ENCODE assay signal across 22 mouse cellular contexts in the genomic region with DNA sequence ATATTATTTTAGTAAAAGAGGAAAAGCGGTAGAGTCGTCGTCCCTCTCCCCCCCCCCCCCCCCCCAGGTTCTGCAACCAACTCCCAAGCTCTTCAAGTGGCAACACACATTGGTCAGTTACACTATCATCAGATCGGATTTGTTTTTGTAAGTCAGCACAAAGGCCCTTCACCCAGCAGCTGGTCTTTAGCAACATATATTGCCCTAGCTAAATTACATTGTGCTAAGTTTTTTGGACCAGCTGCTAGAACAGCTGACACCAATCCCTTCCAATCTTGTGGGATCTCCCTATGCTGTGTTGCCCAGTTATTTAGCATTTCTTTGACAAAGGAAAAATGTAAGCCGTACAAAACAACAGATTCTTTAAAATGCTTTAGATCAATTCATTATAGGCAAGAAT.
"Had no signal": no experiment of that assay in that cellular context is flagged by ENCODE, and none has a peak within 500 bp of the region (broad histone marks: within the 10 kb centered on the region; RNA-seq: fewer than 3 reads in every experiment).

No protein-coding gene starts in this region.

- DNase-seq: liver, postnatal 0 days; lung, postnatal 14 days; lung, postnatal 36 days; midbrain, embryonic 14.5 days; retina, postnatal 1 day; right cerebral cortex, adult 18-20 months; right cerebral cortex, postnatal 25 days; right cerebral cortex, postnatal 4 days; spleen, adult 18-20 months; thymus, adult 18-20 months; thymus, postnatal 14 days; thymus, postnatal 36 days had no signal

- H3K9me3 ChIP-seq: liver, embryonic 15.5 days; lung, embryonic 15.5 days; midbrain, embryonic 10.5 days; midbrain, embryonic 12.5 days; neural tube, embryonic 13.5 days; neural tube, embryonic 15.5 days had no signal

- ATAC-seq: liver, postnatal 0 days; midbrain, embryonic 16.5 days had no signal

- H3K9ac ChIP-seq: liver, embryonic 15.5 days; liver, postnatal 0 days; lung, embryonic 15.5 days; midbrain, embryonic 12.5 days; neural tube, embryonic 13.5 days; neural tube, embryonic 15.5 days had no signal

- H3K36me3 ChIP-seq: liver, embryonic 15.5 days; lung, embryonic 15.5 days; midbrain, embryonic 10.5 days; midbrain, embryonic 12.5 days; neural tube, embryonic 13.5 days; neural tube, embryonic 15.5 days had no signal

- H3K4me1 ChIP-seq: lung, embryonic 15.5 days; megakaryocyte, embryonic 14.5 days; midbrain, embryonic 10.5 days; midbrain, embryonic 12.5 days; neural tube, embryonic 13.5 days; neural tube, embryonic 15.5 days had no signal

- H3K27ac ChIP-seq: liver, embryonic 15.5 days; lung, embryonic 15.5 days; macrophage; midbrain, embryonic 10.5 days; midbrain, embryonic 12.5 days; neural tube, embryonic 13.5 days; neural tube, embryonic 15.5 days had no signal

- H3K4me3 ChIP-seq: liver, embryonic 15.5 days; lung, embryonic 15.5 days; megakaryocyte, embryonic 14.5 days; midbrain, embryonic 10.5 days; midbrain, embryonic 12.5 days; myocyte; neural tube, embryonic 13.5 days; neural tube, embryonic 15.5 days had no signal

- H3K4me2 ChIP-seq: liver, embryonic 15.5 days; lung, embryonic 15.5 days; midbrain, embryonic 12.5 days; neural tube, embryonic 13.5 days; neural tube, embryonic 15.5 days had no signal

- H3K27me3 ChIP-seq: liver, embryonic 15.5 days; lung, embryonic 15.5 days; midbrain, embryonic 12.5 days; neural tube, embryonic 13.5 days; neural tube, embryonic 15.5 days had no signal
